Mouse (Mus musculus) cerebellum, adult 2 months (tissue): ENCODE results near the gene Nphs2. TPM values are rescaled to one million over a fixed set of nuclear protein-coding genes. Genes with fewer than 3 reads are reported as not detected.
A peak's percentile ranks its signal among the peaks of the same experiment; 100 is the strongest.
"Not testable (repeated sequence)": the region's sequence is repeated elsewhere in the genome, so short reads cannot be mapped to it uniquely, and the experiment has no call there.

ENCODE experiments used
- DNase-seq, 2 experiments: peaks; one replicate each; pipeline ENCODE4 v3.0.0; 2021
- H3K27ac ChIP-seq: fragments of 200-500 bp; 2 replicates; pipeline ENCODE4 v1.5.1; 2012; ENCODE audit warnings: low read length, control low read depth, inconsistent platforms; ENCODE audit not compliant: insufficient read depth
- H3K27me3 ChIP-seq: fragments of 200-500 bp; 2 replicates; pipeline ENCODE4 v1.6.1; 2012; ENCODE audit warnings: inconsistent platforms, mild to moderate bottlenecking, low read length, moderate library complexity; ENCODE audit not compliant: control insufficient read depth, insufficient read depth
- H3K4me1 ChIP-seq: fragments of 200-500 bp; 2 replicates; pipeline ENCODE4 v1.6.1; 2011; ENCODE audit warnings: low read length; ENCODE audit not compliant: control insufficient read depth, insufficient read depth
- H3K4me3 ChIP-seq: fragments of 200-500 bp; replicated peaks from 2 replicates; pipeline ENCODE3; 2011; ENCODE audit warnings: mild to moderate bottlenecking, low read depth, low read length, control low read depth; ENCODE audit not compliant: insufficient read depth
- CTCF ChIP-seq: fragments of 200-500 bp; IDR thresholded peaks from 2 replicates; pipeline ENCODE4 v1.5.1; 2011; ENCODE audit warnings: low read depth, mild to moderate bottlenecking, control low read depth, low read length, moderate library complexity, borderline replicate concordance; ENCODE audit not compliant: insufficient read depth
- POLR2A ChIP-seq: fragments of 200-500 bp; IDR thresholded peaks from 2 replicates; pipeline ENCODE4 v1.6.1; 2011; ENCODE audit warnings: low read length, control low read depth, borderline replicate concordance; ENCODE audit not compliant: insufficient read depth
- WGBS: fragments of 180-500 bp; shearing (Covaris S2); methylation state at CpG from one replicate; pipeline ENCODE4 v1.1.7; 2018; 5-methylcytosine and 5-hydroxymethylcytosine counted together
- polyA plus RNA-seq: library from polyadenylated mRNA; depleted of rRNA; stranded (reverse); fragments of >200 nt; gene quantifications from 2 replicates; pipeline ENCODE4 v1.2.3, GENCODE M21; 2012

Gene Nphs2
- polyA plus RNA-seq, 1 experiment = 0.03 TPM

DNA sequence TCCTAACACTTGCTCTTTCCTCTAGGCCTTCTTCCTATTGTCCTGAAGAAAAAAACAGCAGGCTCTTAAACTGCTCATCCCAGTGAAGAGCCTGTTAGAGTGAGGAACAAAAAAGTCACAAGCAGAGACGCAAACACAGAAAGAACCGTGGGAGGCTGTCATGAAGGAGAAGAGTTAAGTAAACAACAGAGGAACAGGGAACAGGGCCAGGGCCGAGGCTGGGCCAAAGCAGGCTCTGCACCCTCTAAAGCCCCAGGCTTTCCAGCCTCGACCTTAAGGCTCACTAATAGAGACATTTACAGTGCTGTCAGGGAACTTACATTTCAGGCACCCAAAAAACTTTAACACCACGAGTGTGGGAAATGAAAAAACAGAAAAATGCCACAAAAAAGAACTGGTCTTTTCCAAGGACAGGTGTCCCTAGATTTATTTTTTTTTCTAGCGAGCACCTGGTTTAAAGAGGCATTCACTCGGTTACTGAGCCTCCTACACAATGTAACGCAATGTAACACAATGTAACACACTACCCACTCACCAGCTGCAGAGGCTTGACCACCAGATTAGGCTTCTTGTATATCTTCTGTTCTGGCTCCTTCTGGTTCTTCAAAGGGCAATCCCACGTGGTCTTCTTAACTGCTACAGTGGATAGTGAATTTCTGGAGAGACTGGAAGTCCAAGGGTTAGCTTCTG is 25.5 kb upstream of the Nphs2 start:
- Histone ChIP-seq H3K27me3 (no peaks in the 10 kb centered on the region), H3K4me1 (no peaks in the 10 kb centered on the region), H3K27ac (no peak overlapping the region), H3K4me3 (no peak overlapping the region)
- 37% methylated on average over 9 of the region's 9 CpGs for WGBS
- TF ChIP-seq CTCF (no peak), POLR2A (no peak)
- DNase-seq = no peak

- Histone ChIP-seq H3K27ac (no peak overlapping the region), H3K4me3 (no peak overlapping the region), H3K27me3 (no peaks in the 10 kb centered on the region), H3K4me1 (no peaks in the 10 kb centered on the region)
- DNase-seq = no peak
- TF ChIP-seq POLR2A (no peak), CTCF (no peak)
- WGBS = 54% methylated on average over 5 of the region's 5 CpGs
Observed at GRCm38 (mm10) chr1:156285541-156285896, 25.0 kb upstream of the Nphs2 start.

GRCm38 (mm10) chr1:156288556-156289221 is 21.8 kb upstream of the Nphs2 start:
- TF ChIP-seq CTCF (no peak), POLR2A (no peak)

GRCm38 (mm10) chr1:156289222-156289587 is 21.3 kb upstream of the Nphs2 start:
- not testable (repeated sequence) for H3K4me1 ChIP-seq, DNase-seq, H3K4me3 ChIP-seq, H3K27ac ChIP-seq, H3K27me3 ChIP-seq
- WGBS = 61% methylated on average over 10 of the region's 10 CpGs

More at GRCm38 (mm10) chr1:156288556-156289221, 21.8 kb upstream of the Nphs2 start:
- 73% methylated on average over 9 of the region's 9 CpGs for WGBS
- no peaks in the 10 kb centered on the region for H3K27me3 ChIP-seq
- no peak overlapping the region for H3K27ac ChIP-seq
- DNase-seq = no peak
- H3K4me3 ChIP-seq = no peak overlapping the region
- no peaks in the 10 kb centered on the region for H3K4me1 ChIP-seq

- TF ChIP-seq CTCF = no peak
- TF ChIP-seq POLR2A = no peak
- WGBS = 97% methylated on average over 6 of the region's 6 CpGs
- DNase-seq = no peak
- H3K4me3 ChIP-seq = no peak overlapping the region
- H3K27ac ChIP-seq = no peak overlapping the region
- H3K27me3 ChIP-seq = no peaks in the 10 kb centered on the region
- H3K4me1 ChIP-seq = no peaks in the 10 kb centered on the region
Observed at GRCm38 (mm10) chr1:156290016-156290415, 20.5 kb upstream of the Nphs2 start.

DNA sequence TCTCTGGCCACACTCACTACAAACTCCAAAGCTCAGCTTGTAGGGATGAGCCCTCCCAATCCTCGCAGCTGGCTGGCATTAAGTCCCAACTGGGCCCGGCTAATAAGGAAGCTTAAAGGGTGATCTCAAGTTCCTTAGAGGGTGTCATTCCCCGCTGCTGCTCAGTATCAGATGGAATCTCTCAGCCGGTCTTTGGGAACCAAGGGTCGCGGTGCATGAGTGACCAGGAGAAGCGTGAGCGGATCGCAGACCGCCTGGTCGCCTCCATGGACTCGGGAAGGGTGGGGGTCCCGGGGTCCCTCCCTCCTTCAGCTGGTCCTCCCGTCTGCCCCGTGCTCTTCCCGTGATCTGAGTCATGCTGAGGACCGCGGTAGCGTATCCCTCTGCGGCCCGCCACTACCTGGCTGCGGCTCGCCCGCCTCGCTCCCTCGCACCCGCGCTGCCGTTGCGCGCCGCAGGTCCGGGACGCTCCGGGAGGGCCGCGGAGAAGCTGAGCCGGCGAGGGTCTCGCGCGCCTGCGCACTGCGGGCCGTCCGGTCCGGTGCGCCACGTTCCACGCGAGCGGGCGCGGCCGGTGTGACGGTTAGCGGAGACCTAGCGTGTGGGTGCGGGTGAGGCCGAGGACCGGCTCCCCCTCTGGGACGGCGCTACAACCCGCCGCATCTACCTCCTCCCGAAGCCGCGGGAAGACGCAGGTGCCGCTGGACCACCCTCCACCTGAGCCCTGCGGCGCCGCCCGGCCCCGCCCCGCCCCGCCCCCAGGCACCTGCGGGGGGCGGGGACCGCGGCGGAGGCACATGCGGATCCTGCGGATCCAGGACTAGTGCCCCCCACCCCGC is 7.4 kb upstream of the Nphs2 start, which contains the start of gene Tdrd5:
Gene Tdrd5 (minus strand): TSS at position 754 of the 839 bp plus-strand sequence.
- peak within 1 kb of the TSS; percentile 33 for H3K4me3 ChIP-seq
- WGBS = under 1% methylated on average over 85 of the region's 85 CpGs
- H3K27me3 ChIP-seq = no peaks in the 10 kb centered on the region; the same call in 1 of the 2 replicates
- H3K27ac ChIP-seq = no peak within 1 kb of the TSS
- DNase-seq = peak; percentile 9 to 26
- no peak for TF ChIP-seq POLR2A
- H3K4me1 ChIP-seq = no peaks in the 10 kb centered on the region

DNA sequence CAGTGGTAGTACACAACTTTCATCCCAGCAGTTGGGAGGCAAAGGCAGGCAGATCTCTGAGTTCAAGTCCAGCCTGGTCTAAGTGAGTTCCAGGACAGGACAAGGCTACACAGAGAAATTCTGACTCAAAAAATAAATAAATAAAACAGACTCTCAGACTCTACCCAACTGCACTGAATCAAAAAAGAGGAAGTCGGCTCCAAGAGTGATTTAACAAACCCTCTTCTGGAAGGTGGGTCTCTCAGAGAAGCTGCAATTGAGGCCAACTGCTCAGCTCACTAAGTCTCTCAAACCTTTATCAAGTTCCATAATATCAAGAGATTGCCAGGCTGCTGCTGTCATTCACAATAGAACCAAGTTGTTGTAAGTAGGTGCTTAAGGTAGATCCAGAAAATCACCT is 1.9 kb upstream of the Nphs2 start:
- no peak for DNase-seq
- H3K4me3 ChIP-seq = no peak overlapping the region
- no peaks in the 10 kb centered on the region for H3K4me1 ChIP-seq
- no peaks in the 10 kb centered on the region; the same call in 1 of the 2 replicates for H3K27me3 ChIP-seq
- WGBS = 91% methylated on average over 1 of the region's 1 CpGs
- no peak for TF ChIP-seq POLR2A
- no peak for TF ChIP-seq CTCF
- H3K27ac ChIP-seq = no peak overlapping the region
